Mouse (Mus musculus): ENCODE measurements around the gene Prkx. TPM values are rescaled to one million over a fixed set of nuclear protein-coding genes. Genes with fewer than 3 reads are reported as not detected.

Prkx gene
- total RNA-seq, 2 experiments from 2014 or later, result 7.6 to 7.7 TPM

Other genes with a start within 250 kb of the Prkx start
- gene Pbsn, start 57.3 kb upstream of the Prkx start, total RNA-seq (2021), result not detected
- gene Gm14744, start 68.5 kb upstream of the Prkx start, total RNA-seq (2021), result not detected
- not detected for gene 5430402E10Rik, start 128.8 kb upstream of the Prkx start, total RNA-seq (2021)